Mouse (Mus musculus) stomach, embryonic 15.5 days (tissue): ENCODE results near the gene Dynlt1f. TPM values are rescaled to one million over a fixed set of nuclear protein-coding genes. Genes with fewer than 3 reads are reported as not detected.
"Not testable (repeated sequence)": the region's sequence is repeated elsewhere in the genome, so short reads cannot be mapped to it uniquely, and the experiment has no call there.

Experiments used
- ATAC-seq: fragments of 200-750 bp; cut with Nextera tagmentation; 2 replicates; pipeline ENCODE4 v1.8.0; 2017; ENCODE audit warnings: low read depth, moderate number of reproducible peaks, moderate TSS enrichment; ENCODE audit not compliant: insufficient read depth, low FRiP score
- H3K27ac ChIP-seq: fragments of 300-500 bp; sonication (generic); 2 replicates; pipeline ENCODE4 v1.5.1; 2015; ENCODE audit warnings: mild to moderate bottlenecking, inconsistent platforms
- H3K27me3 ChIP-seq: fragments of 300-500 bp; sonication (generic); replicated peaks from 2 replicates; pipeline ENCODE4 v1.6.1; 2015; ENCODE audit warnings: inconsistent platforms
- H3K36me3 ChIP-seq: fragments of 300-500 bp; sonication (generic); 2 replicates; pipeline ENCODE4 v1.6.1; 2015; ENCODE audit warnings: inconsistent platforms
- H3K4me1 ChIP-seq: fragments of 300-500 bp; sonication (generic); 2 replicates; pipeline ENCODE4 v1.6.1; 2015; ENCODE audit warnings: inconsistent platforms
- H3K4me2 ChIP-seq: fragments of 300-500 bp; sonication (generic); 2 replicates; pipeline ENCODE4 v1.6.1; 2015; ENCODE audit warnings: mild to moderate bottlenecking, inconsistent platforms
- H3K4me3 ChIP-seq: fragments of 300-500 bp; sonication (generic); replicated peaks from 2 replicates; pipeline ENCODE4 v1.5.1; 2015; ENCODE audit warnings: inconsistent platforms
- H3K9ac ChIP-seq: fragments of 300-500 bp; sonication (generic); 2 replicates; pipeline ENCODE4 v1.6.1; 2015; ENCODE audit warnings: inconsistent platforms
- H3K9me3 ChIP-seq: fragments of 300-500 bp; sonication (generic); 2 replicates; pipeline ENCODE4 v1.6.1; 2016; ENCODE audit warnings: inconsistent platforms
- WGBS: fragments of 180-500 bp; shearing (Covaris S2); methylation state at CpG from one replicate; pipeline ENCODE4 v1.1.7; 2015; 5-methylcytosine and 5-hydroxymethylcytosine counted together
- polyA plus RNA-seq: library from polyadenylated mRNA; unstranded; fragments of >200 nt; fragmentation: Nextera tagmentation; extraction: Ambion mirVana; gene quantifications from 2 replicates; pipeline ENCODE4 v1.2.1, GENCODE M21; 2015

The Dynlt1f gene
- polyA plus RNA-seq, 1 experiment from 2014 or later = 226 TPM

DNA sequence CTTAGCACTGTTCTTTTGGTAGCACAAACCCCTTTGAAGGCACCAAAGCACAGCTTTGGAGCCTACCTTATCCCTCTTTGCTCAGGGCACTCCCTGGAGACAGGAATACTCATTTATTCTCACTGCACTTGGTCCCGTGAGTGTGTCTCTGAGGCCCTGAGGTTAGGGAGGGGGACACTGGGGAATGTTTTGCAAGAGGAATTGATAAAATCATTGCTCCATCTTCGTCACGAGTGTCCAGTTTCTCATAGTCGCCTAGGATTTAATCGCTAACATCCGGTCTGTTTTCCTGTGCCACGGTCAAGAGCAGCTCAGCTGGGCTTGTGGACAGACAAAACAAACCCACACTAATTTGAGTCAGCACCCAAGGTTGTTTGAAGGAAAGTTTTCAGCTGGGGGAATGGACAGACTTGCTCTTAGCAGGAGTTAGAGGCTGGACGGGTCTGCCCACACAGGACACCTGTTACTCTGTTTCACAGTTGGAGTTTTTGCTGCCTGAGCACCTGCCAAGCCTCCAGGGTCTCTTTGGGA is 29.7 kb upstream of the Dynlt1f start:
- H3K4me1 ChIP-seq, H3K9ac ChIP-seq, H3K9me3 ChIP-seq, ATAC-seq, H3K36me3 ChIP-seq, H3K27ac ChIP-seq, H3K4me3 ChIP-seq, H3K27me3 ChIP-seq, H3K4me2 ChIP-seq: not testable (repeated sequence)
- WGBS = 60% methylated on average over 4 of the region's 8 CpGs

DNA sequence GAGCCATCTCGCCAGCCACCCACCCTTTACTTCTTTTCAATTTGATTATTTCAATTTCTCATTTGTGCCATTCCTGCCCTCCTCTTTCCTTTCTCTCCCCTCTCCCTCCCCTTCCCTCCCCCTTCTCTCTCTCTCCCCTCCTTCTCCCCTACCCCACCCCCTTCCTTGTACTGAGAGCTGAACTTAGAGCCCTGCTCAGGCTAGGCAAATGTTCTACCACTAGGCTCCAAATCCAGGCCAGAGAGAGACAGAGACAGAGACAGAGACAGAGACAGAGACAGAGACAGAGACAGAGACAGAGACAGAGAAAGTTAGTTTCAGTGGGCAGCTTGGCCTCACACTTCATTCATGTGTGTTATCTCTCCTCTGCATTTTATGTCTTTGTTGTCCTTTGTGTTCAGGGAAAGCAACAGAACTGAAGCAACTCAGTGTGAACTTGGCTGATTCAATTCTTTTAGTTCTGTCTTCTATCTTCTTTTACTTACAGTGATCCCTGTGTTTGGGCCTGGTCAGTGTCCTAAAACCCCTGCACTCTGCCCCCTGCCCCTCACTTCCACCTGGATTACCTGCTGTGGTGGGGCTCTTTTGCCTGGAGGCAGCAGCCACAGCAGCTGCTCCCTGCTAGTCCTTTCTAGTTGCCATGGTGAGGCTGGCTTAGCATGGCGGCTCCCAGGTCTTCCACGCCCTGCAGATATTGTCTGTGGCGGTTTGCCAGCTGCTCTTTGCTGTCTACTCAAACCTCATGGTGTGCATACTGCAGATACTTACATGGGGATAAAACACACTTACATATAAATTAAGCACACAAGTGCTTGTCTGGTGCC is 29.0 kb upstream of the Dynlt1f start:
- H3K9me3 ChIP-seq, H3K9ac ChIP-seq, H3K4me3 ChIP-seq, H3K4me1 ChIP-seq, H3K36me3 ChIP-seq, H3K27me3 ChIP-seq, H3K4me2 ChIP-seq, H3K27ac ChIP-seq: not testable (repeated sequence)
- WGBS = 0% methylated on average over 1 of the region's 4 CpGs
- ATAC-seq = peak; percentile 76

- H3K9ac ChIP-seq, H3K4me2 ChIP-seq, ATAC-seq, H3K27me3 ChIP-seq, H3K36me3 ChIP-seq, H3K9me3 ChIP-seq, H3K4me3 ChIP-seq, H3K4me1 ChIP-seq, H3K27ac ChIP-seq: not testable (repeated sequence)
- 85% methylated on average over 1 of the region's 5 CpGs for WGBS
These were observed 28.0 kb upstream of the Dynlt1f start for GRCm38 (mm10) chr17:6683702-6684101.

DNA sequence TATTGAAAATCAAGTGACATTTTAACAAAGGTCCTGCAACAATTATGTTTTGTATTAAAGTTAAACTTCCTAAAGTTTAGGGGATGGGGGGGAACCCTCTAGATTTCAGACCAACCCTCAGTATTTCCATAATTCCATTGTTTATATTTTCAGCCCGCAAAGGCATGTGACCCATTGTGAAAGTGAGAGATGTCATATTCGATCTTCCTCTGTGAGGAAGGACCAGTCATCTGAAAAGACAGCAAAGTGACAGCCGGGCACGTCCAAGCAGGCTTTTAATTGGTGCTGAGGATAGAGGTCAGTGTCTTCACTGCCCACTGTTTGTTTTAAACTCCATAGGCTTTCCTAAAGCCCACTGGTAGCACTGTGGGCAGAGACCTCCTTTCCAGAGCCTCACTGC is 26.0 kb upstream of the Dynlt1f start:
- not testable (repeated sequence) for ATAC-seq, H3K9me3 ChIP-seq, H3K4me1 ChIP-seq, H3K4me2 ChIP-seq, H3K36me3 ChIP-seq, H3K4me3 ChIP-seq, H3K27me3 ChIP-seq, H3K9ac ChIP-seq, H3K27ac ChIP-seq
- 63% methylated on average over 4 of the region's 4 CpGs for WGBS

- not testable (repeated sequence) for H3K4me1 ChIP-seq, H3K9me3 ChIP-seq, H3K4me2 ChIP-seq, H3K36me3 ChIP-seq, H3K27ac ChIP-seq, H3K9ac ChIP-seq, ATAC-seq, H3K4me3 ChIP-seq, H3K27me3 ChIP-seq
- 33% methylated on average over 1 of the region's 2 CpGs for WGBS
These were observed 22.4 kb upstream of the Dynlt1f start for GRCm38 (mm10) chr17:6678063-6678462.

GRCm38 (mm10) chr17:6674297-6674696 is 18.6 kb upstream of the Dynlt1f start:
- H3K4me2 ChIP-seq, H3K27ac ChIP-seq, H3K4me1 ChIP-seq, H3K4me3 ChIP-seq, H3K9me3 ChIP-seq, H3K36me3 ChIP-seq, H3K9ac ChIP-seq, H3K27me3 ChIP-seq: not testable (repeated sequence)
- WGBS = 37% methylated on average over 5 of the region's 5 CpGs
- ATAC-seq = peak; percentile 79

GRCm38 (mm10) chr17:6668522-6668921 is 12.8 kb upstream of the Dynlt1f start:
- not testable (repeated sequence) for H3K4me2 ChIP-seq, H3K9me3 ChIP-seq, H3K4me3 ChIP-seq, H3K9ac ChIP-seq, H3K27ac ChIP-seq, H3K4me1 ChIP-seq, H3K27me3 ChIP-seq, ATAC-seq, H3K36me3 ChIP-seq
- WGBS = no CpG with 5 or more reads among the region's 6 CpGs

- not testable (repeated sequence) for H3K27ac ChIP-seq, H3K9me3 ChIP-seq, H3K36me3 ChIP-seq, H3K4me3 ChIP-seq, H3K27me3 ChIP-seq, ATAC-seq, H3K4me1 ChIP-seq, H3K9ac ChIP-seq, H3K4me2 ChIP-seq
- 91% methylated on average over 4 of the region's 5 CpGs for WGBS
These were observed 9.7 kb upstream of the Dynlt1f start for GRCm38 (mm10) chr17:6665389-6665788.

DNA sequence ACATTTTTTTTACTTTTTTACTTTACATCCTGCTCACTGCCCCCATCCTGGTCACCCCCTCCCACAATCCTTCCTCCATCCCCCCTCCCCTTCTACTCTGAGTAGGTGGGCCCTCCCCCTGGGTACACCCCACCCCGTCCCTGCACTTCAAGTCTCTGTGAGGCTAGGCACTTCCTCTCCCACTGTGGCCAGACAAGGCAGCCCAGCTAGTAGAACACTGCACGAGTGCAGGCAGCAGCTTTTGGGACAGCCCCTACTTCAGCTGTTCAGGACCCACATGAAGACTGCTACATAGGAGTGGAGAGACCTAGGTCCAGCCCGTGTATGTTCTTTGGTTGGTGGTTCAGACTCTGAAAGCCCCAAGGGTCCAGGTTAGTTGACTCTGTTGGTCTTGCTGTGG is 7.1 kb upstream of the Dynlt1f start:
- not testable (repeated sequence) for H3K4me2 ChIP-seq, H3K9me3 ChIP-seq, H3K4me1 ChIP-seq, ATAC-seq, H3K9ac ChIP-seq, H3K4me3 ChIP-seq, H3K36me3 ChIP-seq, H3K27ac ChIP-seq, H3K27me3 ChIP-seq
- WGBS = 43% methylated on average over 3 of the region's 3 CpGs

GRCm38 (mm10) chr17:6661093-6661816 is 5.6 kb upstream of the Dynlt1f start:
- not testable (repeated sequence) for H3K4me2 ChIP-seq, H3K9me3 ChIP-seq, H3K9ac ChIP-seq, H3K36me3 ChIP-seq, H3K27me3 ChIP-seq, H3K4me3 ChIP-seq, H3K4me1 ChIP-seq
- H3K27ac ChIP-seq = peak overlapping the region; percentile 48; the same call in 1 of the 2 replicates
- ATAC-seq = peak; percentile 75
- 12% methylated on average over 9 of the region's 11 CpGs for WGBS

GRCm38 (mm10) chr17:6660589-6660988 is 4.9 kb upstream of the Dynlt1f start:
- not testable (repeated sequence) for H3K36me3 ChIP-seq, ATAC-seq, H3K9me3 ChIP-seq, H3K4me1 ChIP-seq, H3K9ac ChIP-seq, H3K4me2 ChIP-seq, H3K4me3 ChIP-seq, H3K27me3 ChIP-seq
- 18% methylated on average over 6 of the region's 6 CpGs for WGBS
- H3K27ac ChIP-seq = peak overlapping the region; percentile 48; the same call in 1 of the 2 replicates

- H3K4me1 ChIP-seq = not testable (repeated sequence)
- 72% methylated on average over 6 of the region's 7 CpGs for WGBS
These were observed 3.1 kb upstream of the Dynlt1f start, which contains the start of gene Sytl3 for GRCm38 (mm10) chr17:6658801-6659200. TSS of gene Sytl3 (plus strand) at chr17:6659093.

More at GRCm38 (mm10) chr17:6658801-6659200, 3.1 kb upstream of the Dynlt1f start, which contains the start of gene Sytl3:
- ATAC-seq, H3K36me3 ChIP-seq, H3K9ac ChIP-seq, H3K27me3 ChIP-seq, H3K4me2 ChIP-seq, H3K27ac ChIP-seq, H3K4me3 ChIP-seq, H3K9me3 ChIP-seq: not testable (repeated sequence)
